Mouse (Mus musculus) forelimb bud, embryonic 11.5 days (tissue): ENCODE results near the gene Olfr1356.
"Not testable (repeated sequence)": the region's sequence is repeated elsewhere in the genome, so short reads cannot be mapped to it uniquely, and the experiment has no call there.

Source experiments
- DNase-seq: peaks from one replicate; pipeline ENCODE4 v3.0.0-alpha.2; 2012; ENCODE audit warnings: low read depth, low spot score

The Olfr1356 gene

GRCm38 (mm10) chr10:78852066-78852465, at the start of gene Olfr1356:
TSS of gene Olfr1356 (minus strand) at chr10:78852166.
- DNase-seq, result no peak

- no peak for DNase-seq
Observed at GRCm38 (mm10) chr10:78875240-78875639, 23.3 kb upstream of the Olfr1356 start, which contains the start of gene Olfr1355. TSS of gene Olfr1355 (plus strand) at chr10:78875540.

GRCm38 (mm10) chr10:78840456-78840855, 11.5 kb downstream of the Olfr1356 start:
- DNase-seq, result not testable (repeated sequence)

- DNase-seq, result no peak
Observed at GRCm38 (mm10) chr10:78812358-78813060, 39.5 kb downstream of the Olfr1356 start.

GRCm38 (mm10) chr10:78801449-78801848, 50.5 kb downstream of the Olfr1356 start:
- DNase-seq, result no peak
